Mouse (Mus musculus) ES-Bruce4 (cell line): ENCODE data around the gene Gm44805.

ENCODE experiments used
- EP300 ChIP-seq: IDR thresholded peaks from 2 replicates; pipeline ENCODE4 v1.6.1; 2011; ENCODE audit warnings: low read depth, low read length; ENCODE audit not compliant: insufficient read depth
- POLR2A ChIP-seq: IDR thresholded peaks from one replicate; pipeline ENCODE4 v1.8.1; 2011; ENCODE audit warnings: low read length; ENCODE audit not compliant: insufficient read depth

- TF ChIP-seq POLR2A (no peak), EP300 (no peak)
Observed at GRCm38 (mm10) chr7:19663940-19664339, 17.3 kb downstream of the Gm44805 start.
